Mouse (Mus musculus) kidney, adult 2 months (tissue): ENCODE measurements around the gene Atxn1.

ENCODE experiments used
- CTCF ChIP-seq: fragments of 200-500 bp; conservative IDR thresholded peaks from 2 replicates; pipeline ENCODE4 v1.5.1; 2011; ENCODE audit warnings: low read depth, mild to moderate bottlenecking, control low read depth, low read length, moderate library complexity, mixed read lengths; ENCODE audit not compliant: insufficient read depth, insufficient read length
- POLR2A ChIP-seq: fragments of 200-500 bp; IDR thresholded peaks from one replicate; pipeline ENCODE4 v1.6.1; 2011; ENCODE audit warnings: low read depth, low read length, control low read depth

DNA sequence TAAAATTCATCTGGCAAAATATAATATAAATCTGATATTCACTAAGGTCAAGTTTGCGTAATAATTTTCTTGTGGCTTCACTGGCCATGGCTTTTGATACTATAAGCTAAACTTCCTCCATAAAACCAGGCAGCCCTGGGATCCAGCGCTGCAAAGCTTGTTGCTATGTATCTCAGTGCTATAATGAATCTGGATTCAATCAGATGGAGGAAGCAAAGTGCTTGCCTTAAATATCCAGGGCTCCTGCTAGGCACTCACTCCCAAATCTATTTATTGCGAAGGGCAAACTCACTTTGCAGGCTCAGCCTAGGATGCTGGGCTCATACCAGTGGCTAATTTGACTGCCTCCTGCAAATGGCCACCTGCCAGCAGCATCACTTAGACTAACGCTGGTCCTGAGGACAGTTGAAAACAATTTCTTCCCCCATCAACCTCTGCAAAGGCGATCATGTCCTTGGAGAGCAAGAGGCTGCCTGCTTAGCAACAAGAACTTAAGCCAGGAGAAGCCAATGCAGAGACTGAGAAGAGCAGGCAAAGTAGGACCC is 122.2 kb downstream of the Atxn1 start:
- TF ChIP-seq CTCF (no peak), POLR2A (no peak)
